Mouse (Mus musculus) stomach, postnatal 0 days (tissue): Measurements from ENCODE around the gene Osbp2.

Source experiments
- CTCF ChIP-seq: IDR thresholded peaks from 2 replicates; pipeline ENCODE4 v1.5.1; 2016; ENCODE audit warnings: antibody characterized with exemption, low read depth, mild to moderate bottlenecking, moderate library complexity
- EP300 ChIP-seq: optimal IDR thresholded peaks from 2 replicates; pipeline ENCODE3; 2016; ENCODE audit warnings: antibody characterized with exemption

DNA sequence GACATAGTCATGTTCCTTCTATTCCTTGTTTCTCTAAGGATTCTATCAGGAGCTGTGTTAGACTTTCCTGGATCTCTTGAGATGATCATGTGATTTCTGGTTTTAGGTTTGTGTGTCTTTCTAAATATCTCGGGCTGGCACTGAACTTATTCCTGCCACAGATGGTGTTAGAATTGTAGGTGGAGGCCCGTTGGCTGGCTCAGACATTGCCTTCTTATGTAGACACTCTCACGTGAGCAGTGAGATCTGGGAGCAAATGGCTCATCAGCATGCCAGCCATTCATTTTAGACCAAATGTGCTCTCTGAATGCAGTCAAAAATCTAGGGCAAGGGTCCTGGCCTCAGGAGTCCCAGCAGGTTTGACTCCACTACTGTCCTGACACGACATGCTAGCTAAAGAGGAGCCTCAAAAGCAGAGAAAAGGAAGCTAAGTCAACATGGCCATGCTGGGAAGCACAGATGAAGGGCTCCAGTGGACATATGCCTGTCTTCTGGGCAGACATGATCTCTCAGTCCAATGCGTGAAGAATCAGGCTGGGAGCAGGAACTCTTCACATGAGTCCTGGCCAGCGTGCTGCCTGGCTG is 66.0 kb downstream of the Osbp2 start:
- TF ChIP-seq CTCF (no peak), EP300 (no peak)
